Mouse (Mus musculus) G1E (cell line): ENCODE data around the gene Ccdc40.

Source experiments
- CTCF ChIP-seq: IDR thresholded peaks from 2 replicates; pipeline ENCODE4 v1.5.1; 2012; ENCODE audit warnings: low read depth, low read length, inconsistent platforms, mixed read lengths
- GATA1 ChIP-seq: IDR thresholded peaks from 2 replicates; pipeline ENCODE4 v1.6.1; 2012; ENCODE audit warnings: borderline replicate concordance, low read length, inconsistent platforms, mixed read lengths
- POLR2AphosphoS5 ChIP-seq: IDR thresholded peaks from 2 replicates; pipeline ENCODE4 v1.6.1; 2012; ENCODE audit warnings: low read depth, low read length, inconsistent platforms; ENCODE audit not compliant: insufficient replicate concordance
- TAL1 ChIP-seq: conservative IDR thresholded peaks from 2 replicates; pipeline ENCODE4 v1.6.1; 2012; ENCODE audit warnings: low read depth, low read length, inconsistent platforms, mixed read lengths

DNA sequence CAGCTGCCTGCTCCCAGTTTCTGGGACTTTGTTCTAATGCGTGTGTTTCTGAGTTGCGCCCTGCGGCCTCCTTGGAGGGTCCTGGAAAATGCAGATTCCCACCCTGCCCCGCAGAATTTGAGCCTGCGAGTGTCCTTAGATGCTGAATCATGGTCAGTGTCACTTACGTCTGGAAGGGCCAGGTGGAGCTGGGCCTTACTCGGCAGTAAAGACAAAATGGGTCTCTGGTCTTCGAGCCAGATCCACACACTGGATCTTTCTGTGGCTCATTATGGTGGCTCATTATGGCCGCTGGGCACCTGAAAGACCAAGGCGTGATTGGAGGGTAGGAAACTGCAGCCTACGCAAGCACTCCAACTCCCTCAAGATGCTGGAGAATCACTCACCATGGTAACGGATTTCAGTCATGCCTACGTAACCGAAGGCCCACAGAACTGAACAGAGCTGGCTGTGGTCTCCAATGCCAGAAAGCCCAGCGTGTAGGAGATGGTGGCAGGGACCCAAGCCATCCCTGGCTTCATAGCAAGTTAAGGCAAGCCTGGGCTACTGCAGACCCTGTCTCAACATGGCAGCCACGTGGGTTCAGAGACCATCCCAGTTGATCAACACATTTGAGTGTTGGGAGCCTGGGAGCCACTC, 40.3 kb downstream of the Ccdc40 start:
- TF ChIP-seq CTCF (no peak), TAL1 (no peak), POLR2AphosphoS5 (no peak), GATA1 (no peak)
